25 mouse cellular contexts compared by ENCODE assay signal in the genomic region with DNA sequence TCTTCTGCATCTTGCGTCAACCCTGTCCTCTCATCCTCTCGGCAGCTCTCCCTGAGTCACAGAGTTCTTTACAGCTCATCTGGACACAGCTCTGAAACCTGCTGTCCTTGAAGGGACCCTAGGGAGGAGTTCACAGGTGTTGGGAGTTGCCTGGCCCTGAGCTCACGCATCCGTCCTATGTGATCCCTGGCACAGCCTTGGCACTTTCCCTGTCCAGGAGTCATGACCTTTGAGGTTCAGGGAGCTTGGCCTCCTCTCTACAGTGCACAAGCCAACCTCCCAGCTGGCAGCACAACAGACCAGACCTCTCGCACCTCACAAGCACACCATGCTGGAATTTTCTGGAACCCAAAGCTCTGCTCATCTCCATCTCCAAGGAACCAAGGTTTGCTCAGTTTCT. TPM values are rescaled to one million over a fixed set of nuclear protein-coding genes. Genes with fewer than 3 reads are reported as not detected.
DNase-seq lines count a peak whose midpoint lies in the region; ATAC-seq and TF ChIP-seq lines count a peak whose summit lies in the region.
"Had no signal": no experiment of that assay in that cellular context is flagged by ENCODE, and none has a peak within 500 bp of the region (broad histone marks: within the 10 kb centered on the region; RNA-seq: fewer than 3 reads in every experiment).

No protein-coding gene starts in this region.

- no peaks in the 10 kb centered on the region for H3K9me3 ChIP-seq in liver, embryonic 12.5 days (replicated peaks)
- H3K9me3 ChIP-seq: embryonic facial prominence, embryonic 10.5 days; embryonic facial prominence, embryonic 12.5 days; forebrain, embryonic 13.5 days; G1E had no signal

- H3K27ac ChIP-seq in kidney, adult 2 months (ENCODE audit: insufficient read depth, low read depth, low read length) = no peak overlapping the region
- no peak overlapping the region for H3K27ac ChIP-seq in liver, adult 2 months (replicated peaks; ENCODE audit: insufficient read depth, low read depth, low read length)
- no peak overlapping the region for H3K27ac ChIP-seq in liver, embryonic 12.5 days
- H3K27ac ChIP-seq: embryonic facial prominence, embryonic 10.5 days; embryonic facial prominence, embryonic 12.5 days; forebrain, embryonic 13.5 days had no signal

- H3K4me2 ChIP-seq in liver, embryonic 12.5 days = no peak overlapping the region
- H3K4me2 ChIP-seq: embryonic facial prominence, embryonic 12.5 days; forebrain, embryonic 13.5 days had no signal

- H3K4me1 ChIP-seq in kidney, adult 2 months (ENCODE audit: control insufficient read depth, insufficient read depth, low read length) = no peaks in the 10 kb centered on the region
- H3K4me1 ChIP-seq in liver, adult 2 months (ENCODE audit: control insufficient read depth, insufficient read depth, low read length) = peaks cover 33% of the 10 kb centered on the region
- peaks cover 70% of the 10 kb centered on the region for H3K4me1 ChIP-seq in liver, embryonic 12.5 days

- no peak overlapping the region for H3K4me3 ChIP-seq in kidney, adult 2 months (ENCODE audit: insufficient read depth, low read depth, low read length)
- no peak overlapping the region for H3K4me3 ChIP-seq in liver, adult 2 months (ENCODE audit: insufficient read depth, low read depth, low read length)
- no peak overlapping the region for H3K4me3 ChIP-seq in liver, embryonic 12.5 days
- H3K4me3 ChIP-seq: embryonic facial prominence, embryonic 10.5 days; embryonic facial prominence, embryonic 12.5 days; forebrain, embryonic 13.5 days had no signal

- DNase-seq in gastrocnemius, adult 18-20 months (ENCODE audit: low spot score) = peak; percentile 61
- no peak for DNase-seq in gastrocnemius, postnatal 14 days
- DNase-seq in gastrocnemius, postnatal 25 days = peak; percentile 51
- DNase-seq in gastrocnemius, postnatal 10 days = no peak
- peak; percentile 52 for DNase-seq in kidney, adult 2 months
- no peak for DNase-seq in kidney, postnatal 4 days
- peak; percentile 92 for DNase-seq in liver, adult 2 months (ENCODE audit: extremely low read depth, low read depth, low spot score)
- DNase-seq: adrenal gland, adult 8-10 months; adrenal gland, postnatal 14 days; adrenal gland, postnatal 36 days; B cell, adult 2 months; cerebellum, adult 11-12 months; cerebellum, adult 2 months; cerebellum, adult 9-10 months; cerebellum, postnatal 10 days; cerebellum, postnatal 25 days had no signal

- TF ChIP-seq CTCF in kidney, adult 2 months (conservative IDR thresholded peaks at IDR 0.05; ENCODE audit: insufficient read depth, insufficient read length, low read depth, low read length) = no peak
- TF ChIP-seq CTCF in liver, adult 2 months (IDR thresholded peaks at IDR 0.05; ENCODE audit: low read depth, low read length) = no peak

- H3K9ac ChIP-seq in liver, adult 2 months (ENCODE audit: low read depth, low read length) = no peak overlapping the region
- H3K9ac ChIP-seq in liver, embryonic 12.5 days = no peak overlapping the region
- H3K9ac ChIP-seq: embryonic facial prominence, embryonic 12.5 days; forebrain, embryonic 13.5 days had no signal

- no peaks in the 10 kb centered on the region for H3K27me3 ChIP-seq in kidney, adult 2 months (replicated peaks; ENCODE audit: control insufficient read depth, insufficient read depth, low read length)
- no peaks in the 10 kb centered on the region for H3K27me3 ChIP-seq in liver, adult 2 months (ENCODE audit: control insufficient read depth, insufficient read depth, low read length)
- no peaks in the 10 kb centered on the region for H3K27me3 ChIP-seq in liver, embryonic 12.5 days (replicated peaks)
- H3K27me3 ChIP-seq: CH12.LX; embryonic facial prominence, embryonic 12.5 days; forebrain, embryonic 13.5 days; Patski had no signal

- no peak for ATAC-seq in liver, embryonic 12.5 days
- ATAC-seq: activated CD4-positive, CD25-positive, alpha-beta regulatory T cell, adult 4 months; CD4-positive, CD25-positive, alpha-beta regulatory T cell, adult 4 months; forebrain, embryonic 13.5 days; Patski had no signal

- TF ChIP-seq POLR2A in kidney, adult 2 months (IDR thresholded peaks at IDR 0.05; ENCODE audit: low read depth, low read length) = no peak
- no peak for TF ChIP-seq POLR2A in liver, adult 2 months (IDR thresholded peaks at IDR 0.05; ENCODE audit: extremely low read depth, insufficient read depth, low read length)

- 66% methylated on average over 5 of the region's 5 CpGs for WGBS in kidney, adult 2 months
- WGBS in liver, adult 2 months = 39% methylated on average over 5 of the region's 5 CpGs
- WGBS in liver, embryonic 12.5 days (ENCODE audit: insufficient replicate concordance) = 91% methylated on average over 5 of the region's 5 CpGs

- H3K36me3 ChIP-seq in kidney, adult 2 months (ENCODE audit: control insufficient read depth, insufficient read depth, low read length) = no peaks in the 10 kb centered on the region
- no peaks in the 10 kb centered on the region for H3K36me3 ChIP-seq in liver, adult 2 months (ENCODE audit: control insufficient read depth, insufficient read depth, low read length)
- H3K36me3 ChIP-seq in liver, embryonic 12.5 days = peaks cover 74% of the 10 kb centered on the region

- H3K79me2 ChIP-seq in liver, adult 2 months (ENCODE audit: control insufficient read depth, insufficient read depth, low read length) = peaks cover 43% of the 10 kb centered on the region

- intact Hi-C loops in gastrocnemius, postnatal 14 days (cut with DNase I; ENCODE audit: low total_unique reads) = no loop called here

RNA-seq across cellular contexts. Expression of a gene that starts 8.3 kb away (rescaled TPM):
- 10 to 100 TPM; 26.3 to 27.2 TPM for total RNA-seq in gastrocnemius, adult 18-20 months (2021)
- 10 to 100 TPM; 29.2 to 29.5 TPM for total RNA-seq in gastrocnemius, postnatal 14 days (2021)
- total RNA-seq in gastrocnemius, postnatal 25 days (2021) = 10 to 100 TPM; 29.1 to 30.2 TPM
- 10 to 100 TPM; 30.2 to 31.5 TPM for total RNA-seq in gastrocnemius, postnatal 10 days (2021)
- polyA plus RNA-seq in kidney, adult 2 months (2012; rRNA removed) = 27.5 and 28.0 TPM in 2 replicates
- 3.0 and 3.2 TPM in 2 replicates for total RNA-seq in liver, adult 2 months (2014; rRNA removed)
- polyA plus RNA-seq in liver, adult 2 months (2012; rRNA removed) = 9.7 and 13.7 TPM in 2 replicates
- polyA plus RNA-seq in liver, embryonic 12.5 days (2016; fragmentation: Nextera tagmentation; extraction: Ambion mirVana) = 2.0 and 2.1 TPM in 2 replicates

RNA-seq across cellular contexts. Expression of a gene that starts 33.3 kb away (rescaled TPM):
- 1 to 10 TPM; 1.1 to 1.9 TPM for total RNA-seq in gastrocnemius, adult 18-20 months (2021)
- 1 to 10 TPM; 2.2 to 2.7 TPM for total RNA-seq in gastrocnemius, postnatal 14 days (2021)
- total RNA-seq in gastrocnemius, postnatal 25 days (2021) = 1 to 10 TPM in 1 of 2 experiments, under 1 TPM in 1; 0.97 to 1.9 TPM
- 1 to 10 TPM; 3.6 to 7.5 TPM for total RNA-seq in gastrocnemius, postnatal 10 days (2021)
- polyA plus RNA-seq in kidney, adult 2 months (2012; rRNA removed) = 4.7 and 7.5 TPM in 2 replicates
- 0.28 and 0.67 TPM in 2 replicates for total RNA-seq in liver, adult 2 months (2014; rRNA removed)
- polyA plus RNA-seq in liver, adult 2 months (2012; rRNA removed) = 0.31 and 1.0 TPM in 2 replicates
- polyA plus RNA-seq in liver, embryonic 12.5 days (2016; fragmentation: Nextera tagmentation; extraction: Ambion mirVana) = 21.6 and 25.2 TPM in 2 replicates

Comparison
In these comparisons a context has a peak if more than half of its experiments do, and no peak if none do; other contexts are left out.
1. DNase-seq: peak in gastrocnemius, adult 18-20 months (single experiment), gastrocnemius, postnatal 25 days (single experiment), kidney, adult 2 months (single experiment) and liver, adult 2 months (single experiment); none in gastrocnemius, postnatal 14 days (single experiment), gastrocnemius, postnatal 10 days (single experiment) and kidney, postnatal 4 days (0 of 2).